Mouse (Mus musculus): ENCODE measurements at regions not wholly inside any gene's neighbourhood (a gene's known extent, or its start where the extent isn't known, plus 50 kb on each side); places are given as distances from the start of the nearest gene placed in this dataset.

DNA sequence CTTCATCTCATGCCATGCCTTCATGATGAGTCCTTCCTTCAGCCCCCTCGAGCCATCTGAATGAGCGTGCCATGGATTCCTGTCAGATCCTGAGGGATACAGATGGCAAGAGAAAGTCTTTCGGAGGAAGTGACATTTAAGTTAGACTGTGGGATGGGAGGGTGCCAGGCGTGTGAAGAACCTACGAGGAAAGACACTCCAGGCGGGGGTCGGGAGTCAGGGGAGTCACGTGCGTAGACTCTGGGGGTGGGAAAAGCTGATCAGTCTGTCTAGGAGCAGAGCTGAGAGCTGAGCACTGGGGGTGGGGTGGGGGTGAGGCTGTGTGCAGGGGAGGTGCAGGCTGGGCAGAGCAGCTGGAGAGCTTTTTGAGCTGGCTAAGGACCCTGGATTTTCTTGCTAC, 152.0 kb upstream of the Gjb5 start:
- no peak for DNase-seq (ENCODE audit: extremely low read depth)
- H3K27me3 ChIP-seq (replicated peaks) = no peaks in the 10 kb centered on the region
- no peak overlapping the region for H3K4me3 ChIP-seq (replicated peaks in 1 of 3; ENCODE audit: low read depth in 2 of 3, low read length in 2 of 3, poor library complexity in 1 of 3)
- TF ChIP-seq PAX5 (IDR thresholded peaks at IDR 0.05; ENCODE audit: low read length) = no peak
- TF ChIP-seq GABPA (IDR thresholded peaks at IDR 0.05; ENCODE audit: insufficient replicate concordance, low read depth, low read length) = no peak
- TF ChIP-seq ELF1 (IDR thresholded peaks at IDR 0.05; ENCODE audit: low read depth, low read length) = no peak
- no peak for TF ChIP-seq KAT2A (IDR thresholded peaks at IDR 0.05; ENCODE audit: insufficient replicate concordance, low read length)
- no peak for TF ChIP-seq JUND (conservative IDR thresholded peaks at IDR 0.05; ENCODE audit: low read depth, low read length)
- no peak for TF ChIP-seq SMC3 (IDR thresholded peaks at IDR 0.05; ENCODE audit: low read depth, low read length)
- no peak for TF ChIP-seq MAZ (IDR thresholded peaks at IDR 0.05; ENCODE audit: low read depth, low read length)
- TF ChIP-seq NRF1 (IDR thresholded peaks at IDR 0.05; ENCODE audit: low read depth, low read length) = no peak
- TF ChIP-seq MAX (IDR thresholded peaks at IDR 0.05; ENCODE audit: low read length) = no peak
- TF ChIP-seq RCOR1 (conservative IDR thresholded peaks at IDR 0.05; ENCODE audit: low read depth, low read length) = no peak
- TF ChIP-seq ZMIZ1 (IDR thresholded peaks at IDR 0.05; ENCODE audit: low read depth, low read length) = no peak
- TF ChIP-seq NELFE (IDR thresholded peaks at IDR 0.05; ENCODE audit: low read depth, low read length) = no peak
- no peak for TF ChIP-seq ZKSCAN1 (IDR thresholded peaks at IDR 0.05; ENCODE audit: borderline replicate concordance, low read depth, low read length)
- no peak for TF ChIP-seq CTCF (conservative IDR thresholded peaks at IDR 0.05 in 1 of 2, IDR thresholded peaks at IDR 0.05 in 1 of 2; ENCODE audit: low read depth in 2 of 2, low read length in 2 of 2)
- TF ChIP-seq SIN3A (IDR thresholded peaks at IDR 0.05; ENCODE audit: low read length) = no peak
- TF ChIP-seq EP300 (IDR thresholded peaks at IDR 0.05; ENCODE audit: low read length) = no peak
- TF ChIP-seq ZNF384 (IDR thresholded peaks at IDR 0.05; ENCODE audit: low read depth, low read length) = no peak
- no peak for TF ChIP-seq MXI1 (IDR thresholded peaks at IDR 0.05; ENCODE audit: low read depth, low read length)
- TF ChIP-seq E2F4 (IDR thresholded peaks at IDR 0.05; ENCODE audit: insufficient replicate concordance, low read depth, low read length) = no peak
- no peak for TF ChIP-seq MEF2A (IDR thresholded peaks at IDR 0.05; ENCODE audit: borderline replicate concordance, low read depth, low read length)
- no peaks in the 10 kb centered on the region for H3K79me2 ChIP-seq (replicated peaks; ENCODE audit: control insufficient read depth, extremely low read depth, insufficient read depth, poor library complexity, severe bottlenecking)
- no peak overlapping the region for H3K27ac ChIP-seq (ENCODE audit: insufficient read depth, low read depth)
- no peaks in the 10 kb centered on the region for H3K4me1 ChIP-seq (ENCODE audit: control insufficient read depth in 1 of 2, insufficient read depth in 2 of 2)
- H3K36me3 ChIP-seq (replicated peaks in 1 of 2; ENCODE audit: control insufficient read depth in 1 of 2, insufficient read depth in 1 of 2, low read length in 1 of 2) = no peaks in the 10 kb centered on the region
- H3K9ac ChIP-seq (ENCODE audit: insufficient read depth, low read depth) = no peak overlapping the region
- dilution Hi-C loops (cut with MboI; ENCODE audit: extremely low pct_ligation_motif_present, extremely low pct_unique_long_range_greater_than_20kb, low sequenced_read_pairs) (no loop called here), in situ Hi-C loops (cut with MboI; ENCODE audit: low pct_ligation_motif_present, low pct_unique_long_range_greater_than_20kb, low sequenced_read_pairs) (no loop called here)
- H3K9me3 ChIP-seq (replicated peaks; ENCODE audit: low read length) = peaks cover 72% of the 10 kb centered on the region
- no peak overlapping the region for H3K4me2 ChIP-seq (ENCODE audit: insufficient read depth, low read depth, poor library complexity, severe bottlenecking)

GRCm38 (mm10) chr4:127502621-127503020, 144.6 kb upstream of the Gjb5 start:
- dilution Hi-C loops (cut with MboI; ENCODE audit: extremely low pct_ligation_motif_present, extremely low pct_unique_long_range_greater_than_20kb, low sequenced_read_pairs) = no loop called here

More at GRCm38 (mm10) chr4:127502621-127503020, 144.6 kb upstream of the Gjb5 start:
- Histone ChIP-seq H3K4me1 (ENCODE audit: control insufficient read depth in 1 of 2, insufficient read depth in 2 of 2) (no peaks in the 10 kb centered on the region), H3K27ac (ENCODE audit: insufficient read depth, low read depth) (no peak overlapping the region), H3K9ac (ENCODE audit: insufficient read depth, low read depth) (no peak overlapping the region), H3K27me3 (replicated peaks) (no peaks in the 10 kb centered on the region), H3K4me3 (replicated peaks in 1 of 3; ENCODE audit: low read depth in 2 of 3, low read length in 2 of 3, poor library complexity in 1 of 3) (no peak overlapping the region), H3K36me3 (replicated peaks in 1 of 2; ENCODE audit: control insufficient read depth in 1 of 2, insufficient read depth in 1 of 2, low read length in 1 of 2) (no peaks in the 10 kb centered on the region), H3K9me3 (replicated peaks; ENCODE audit: low read length) (peaks cover 82% of the 10 kb centered on the region), H3K4me2 (ENCODE audit: insufficient read depth, low read depth, poor library complexity, severe bottlenecking) (no peak overlapping the region), H3K79me2 (replicated peaks; ENCODE audit: control insufficient read depth, extremely low read depth, insufficient read depth, poor library complexity, severe bottlenecking) (no peaks in the 10 kb centered on the region)
- in situ Hi-C loops (cut with MboI; ENCODE audit: low pct_ligation_motif_present, low pct_unique_long_range_greater_than_20kb, low sequenced_read_pairs) = no loop called here
- no peak for DNase-seq (ENCODE audit: extremely low read depth)
- TF ChIP-seq MAZ (IDR thresholded peaks at IDR 0.05; ENCODE audit: low read depth, low read length) (no peak), SIN3A (IDR thresholded peaks at IDR 0.05; ENCODE audit: low read length) (no peak), GABPA (IDR thresholded peaks at IDR 0.05; ENCODE audit: insufficient replicate concordance, low read depth, low read length) (no peak)

Data from CH12.LX (cell line).